Mouse (Mus musculus) frontal cortex, postnatal 10 days (tissue): ENCODE results near the gene Slc48a1.
A peak's percentile ranks its signal among the peaks of the same experiment; 100 is the strongest.

ENCODE experiments used
- DNase-seq, 2 experiments: peaks; one replicate each; pipeline ENCODE4 v3.0.0; 2022; ENCODE audit warnings: low spot score in 2 of 2, mixed read lengths in 1 of 2

The Slc48a1 gene

GRCm38 (mm10) chr15:97754476-97754875, 23.8 kb upstream of the Slc48a1 start:
- no peak for DNase-seq

- no peak for DNase-seq
Measured at GRCm38 (mm10) chr15:97755361-97755760, 23.0 kb upstream of the Slc48a1 start.

- DNase-seq: peak; percentile 58 to 60
Measured at GRCm38 (mm10) chr15:97760006-97760405, 18.3 kb upstream of the Slc48a1 start.

- no peak for DNase-seq
Measured at GRCm38 (mm10) chr15:97760952-97761351, 17.4 kb upstream of the Slc48a1 start.

GRCm38 (mm10) chr15:97761438-97761837, 16.9 kb upstream of the Slc48a1 start:
- DNase-seq: no peak

- no peak for DNase-seq
Measured at GRCm38 (mm10) chr15:97762733-97763132, 15.6 kb upstream of the Slc48a1 start.

GRCm38 (mm10) chr15:97763256-97764049, 14.9 kb upstream of the Slc48a1 start:
- DNase-seq: no peak

- no peak for DNase-seq
Measured at GRCm38 (mm10) chr15:97764532-97764931, 13.8 kb upstream of the Slc48a1 start.

GRCm38 (mm10) chr15:97765090-97765794, 13.1 kb upstream of the Slc48a1 start:
- no peak for DNase-seq

- peak in 1 of 2 experiments; percentile 36 for DNase-seq
Measured at GRCm38 (mm10) chr15:97766194-97766593, 12.1 kb upstream of the Slc48a1 start.

- DNase-seq: no peak
Measured at GRCm38 (mm10) chr15:97766594-97767279, 11.6 kb upstream of the Slc48a1 start.

- DNase-seq: peak; percentile 81
Measured at GRCm38 (mm10) chr15:97767280-97768186, 10.8 kb upstream of the Slc48a1 start, which contains the start of gene Rapgef3. Gene Rapgef3 (minus strand): TSS chr15:97767972.

GRCm38 (mm10) chr15:97768192-97768591, 10.1 kb upstream of the Slc48a1 start:
- DNase-seq: no peak

GRCm38 (mm10) chr15:97770280-97770679, 8.0 kb upstream of the Slc48a1 start:
- no peak for DNase-seq

GRCm38 (mm10) chr15:97773108-97773507, 5.2 kb upstream of the Slc48a1 start:
- no peak for DNase-seq

- DNase-seq: no peak
Measured at GRCm38 (mm10) chr15:97773961-97774370, 4.4 kb upstream of the Slc48a1 start.

GRCm38 (mm10) chr15:97776514-97776913, 1.8 kb upstream of the Slc48a1 start:
- DNase-seq: peak in 1 of 2 experiments; percentile 71

- DNase-seq: no peak
Measured at GRCm38 (mm10) chr15:97776919-97777318, 1.4 kb upstream of the Slc48a1 start.

GRCm38 (mm10) chr15:97779576-97779975, 1.3 kb downstream of the Slc48a1 start:
- no peak for DNase-seq

- DNase-seq: no peak
Measured at GRCm38 (mm10) chr15:97780611-97781031, 2.3 kb downstream of the Slc48a1 start.
